Mouse (Mus musculus) olfactory bulb, adult 2 months (tissue): ENCODE data around the gene Meis2.
A peak's percentile ranks its signal among the peaks of the same experiment; 100 is the strongest.

Source experiments
- CTCF ChIP-seq: fragments of 200-500 bp; IDR thresholded peaks from 2 replicates; pipeline ENCODE4 v1.5.1; 2012; ENCODE audit warnings: low read depth, mild to moderate bottlenecking, low read length, moderate library complexity; ENCODE audit not compliant: insufficient read depth
- POLR2A ChIP-seq: fragments of 200-500 bp; IDR thresholded peaks from 2 replicates; pipeline ENCODE4 v1.6.1; 2012; ENCODE audit warnings: mild to moderate bottlenecking, low read depth, low read length, moderate library complexity; ENCODE audit not compliant: insufficient read depth

DNA sequence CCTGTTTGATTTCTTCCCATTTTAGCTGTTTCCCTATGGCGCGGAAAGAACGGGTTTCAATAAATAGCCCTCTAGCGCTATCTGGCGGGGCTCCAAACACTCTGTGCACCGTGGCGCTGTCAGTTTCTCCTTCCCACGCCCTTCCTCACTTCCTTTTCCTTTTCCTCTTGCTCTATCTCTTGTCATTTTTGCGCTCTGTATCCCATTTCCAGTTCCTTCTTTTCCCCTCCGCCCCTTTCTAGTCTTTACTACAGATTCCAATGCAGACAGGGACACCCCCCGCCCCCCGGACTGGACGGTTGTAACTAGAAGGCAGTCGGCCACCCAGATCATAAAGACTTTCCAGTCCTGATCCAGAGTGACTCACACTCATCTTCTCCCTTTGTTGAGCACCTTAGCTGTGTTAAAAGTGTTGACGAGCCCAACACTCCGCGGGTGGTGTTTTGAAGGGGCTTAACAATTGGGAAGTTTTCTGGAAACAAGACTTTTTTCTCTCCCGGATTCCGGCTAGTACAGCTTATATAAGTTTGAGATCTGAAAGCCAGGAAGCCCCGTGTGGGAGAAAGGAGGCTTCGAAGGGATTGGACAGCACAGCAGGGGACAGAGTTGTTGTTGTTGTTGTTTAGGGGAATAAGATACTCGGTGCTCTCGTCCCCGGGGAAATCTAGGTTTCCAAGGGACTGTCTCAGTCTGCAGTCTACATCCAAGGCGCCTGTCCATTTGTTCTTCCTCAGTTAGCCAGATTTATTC lies 6.1 kb upstream of the Meis2 start:
- TF ChIP-seq CTCF, result 0 out of 2 replicates have a peak, but pooled peaks have one; percentile 16
- TF ChIP-seq POLR2A, result no peak
